Mouse (Mus musculus) lung, embryonic 14.5 days (tissue): Measurements from ENCODE around the gene Poln. TPM values are rescaled to one million over a fixed set of nuclear protein-coding genes. Genes with fewer than 3 reads are reported as not detected.

Source experiments
- ATAC-seq: fragments of 200-750 bp; cut with Nextera tagmentation; 2 replicates; pipeline ENCODE4 v1.8.0; 2017; ENCODE audit warnings: mild to moderate bottlenecking, moderate TSS enrichment, moderate library complexity; ENCODE audit not compliant: insufficient read depth
- DNase-seq: peaks from one replicate; pipeline ENCODE4 v3.0.0-alpha.2; 2015
- H3K27ac ChIP-seq: fragments of 300-500 bp; sonication (generic); 2 replicates; pipeline ENCODE4 v1.5.1; 2014; ENCODE audit warnings: low read depth, mild to moderate bottlenecking, moderate library complexity
- H3K27me3 ChIP-seq: fragments of 300-500 bp; sonication (generic); 2 replicates; pipeline ENCODE4 v1.6.1; 2014; ENCODE audit warnings: low read length, control low read depth; ENCODE audit not compliant: insufficient read depth
- H3K36me3 ChIP-seq: fragments of 300-500 bp; sonication (generic); 2 replicates; pipeline ENCODE4 v1.6.1; 2014; ENCODE audit warnings: control low read depth; ENCODE audit not compliant: insufficient read depth
- H3K4me1 ChIP-seq: fragments of 300-500 bp; sonication (generic); 2 replicates; pipeline ENCODE4 v1.6.1; 2014; ENCODE audit warnings: antibody characterized with exemption, control low read depth; ENCODE audit not compliant: insufficient read depth
- H3K4me2 ChIP-seq: fragments of 300-500 bp; sonication (generic); 2 replicates; pipeline ENCODE4 v1.6.1; 2014; ENCODE audit warnings: mild to moderate bottlenecking
- H3K4me3 ChIP-seq: fragments of 300-500 bp; sonication (generic); 2 replicates; pipeline ENCODE4 v1.5.1; 2014; ENCODE audit warnings: low read depth, low read length
- H3K9ac ChIP-seq: fragments of 300-500 bp; sonication (generic); 2 replicates; pipeline ENCODE4 v1.6.1; 2014
- H3K9me3 ChIP-seq: fragments of 300-500 bp; sonication (generic); 2 replicates; pipeline ENCODE4 v1.6.1; 2016; ENCODE audit warnings: low read depth, low read length, control low read depth
- CTCF ChIP-seq: IDR thresholded peaks from 2 replicates; pipeline ENCODE4 v1.5.1; 2016; ENCODE audit warnings: antibody characterized with exemption, low read depth
- WGBS: fragments of 180-500 bp; shearing (Covaris S2); extraction: QIAGEN DNeasy Blood & Tissue Kit; methylation state at CpG from one replicate; pipeline ENCODE4 v1.1.7; 2014; 5-methylcytosine and 5-hydroxymethylcytosine counted together
- polyA plus RNA-seq: library from polyadenylated mRNA; unstranded; fragments of >200 nt; fragmentation: Nextera tagmentation; extraction: Ambion mirVana; gene quantifications from 2 replicates; pipeline ENCODE4 v1.2.1, GENCODE M21; 2014

Poln gene
- polyA plus RNA-seq, result 1.2 and 1.4 TPM in 2 replicates

DNA sequence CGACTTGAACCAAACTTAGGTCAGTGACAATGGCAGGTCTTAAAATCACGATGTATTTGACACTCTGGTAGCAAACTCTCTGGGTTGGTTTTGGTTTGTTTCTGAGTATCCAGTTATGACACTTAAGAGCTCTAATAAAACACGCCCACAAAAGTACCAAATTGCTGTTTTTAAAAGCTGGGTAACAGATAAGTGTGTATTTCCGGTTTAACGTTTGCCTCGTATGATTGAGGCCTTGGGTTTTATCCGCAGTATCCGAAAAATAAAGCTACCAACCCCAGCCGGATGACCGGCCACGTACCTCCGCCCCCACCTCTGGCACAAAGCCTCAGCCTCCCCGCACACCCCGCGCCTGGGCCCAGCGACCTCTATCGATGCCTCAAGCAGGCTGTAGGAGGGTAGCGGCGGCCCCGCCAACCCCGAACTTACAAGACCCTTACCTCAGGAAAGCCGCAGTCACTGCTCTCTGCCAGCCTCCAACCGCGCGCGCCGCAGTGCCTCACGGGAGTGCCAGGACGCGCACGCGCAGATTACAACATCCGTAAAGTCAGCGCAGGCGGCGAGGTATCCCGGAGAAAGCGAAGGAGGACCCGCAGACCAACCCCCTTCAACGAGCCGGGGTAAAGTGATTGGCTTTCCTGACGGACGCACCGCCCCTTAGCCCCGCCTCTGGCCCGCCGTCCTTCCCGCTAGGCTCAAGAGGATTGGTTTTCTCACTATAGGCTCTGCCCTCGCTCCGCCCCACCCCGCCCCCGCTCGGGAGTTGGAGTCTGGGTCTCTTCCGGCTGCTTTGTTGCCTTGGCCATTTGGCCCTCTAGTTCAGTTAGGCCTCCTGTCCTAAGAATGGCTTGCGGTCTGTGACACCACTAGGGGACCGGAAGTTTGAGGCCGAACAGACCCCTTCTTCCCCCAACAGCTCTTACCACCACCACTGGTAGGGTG is at the start of gene Poln, which contains the start of gene Haus3:
Gene Poln (minus strand): TSS at position 499 of the 942 bp plus-strand sequence.
Gene Haus3 (minus strand): TSS at position 578 of the 942 bp plus-strand sequence.
- Histone ChIP-seq H3K27ac (peak within 1 kb of the TSS; percentile 90), H3K9me3 (no peaks in the 10 kb centered on the region), H3K27me3 (no peaks in the 10 kb centered on the region), H3K9ac (peak within 1 kb of the TSS; percentile 94), H3K4me2 (peak within 1 kb of the TSS; percentile 73), H3K4me1 (peaks cover 12% of the 10 kb centered on the region; the same call in 1 of the 2 replicates), H3K4me3 (peak within 1 kb of the TSS; percentile 81), H3K36me3 (peaks cover 23% of the 10 kb centered on the region)
- peak; percentile 99 for ATAC-seq
- peak; percentile 50 for TF ChIP-seq CTCF
- peak; percentile 99 for DNase-seq
- under 1% methylated on average over 56 of the region's 57 CpGs for WGBS

DNA sequence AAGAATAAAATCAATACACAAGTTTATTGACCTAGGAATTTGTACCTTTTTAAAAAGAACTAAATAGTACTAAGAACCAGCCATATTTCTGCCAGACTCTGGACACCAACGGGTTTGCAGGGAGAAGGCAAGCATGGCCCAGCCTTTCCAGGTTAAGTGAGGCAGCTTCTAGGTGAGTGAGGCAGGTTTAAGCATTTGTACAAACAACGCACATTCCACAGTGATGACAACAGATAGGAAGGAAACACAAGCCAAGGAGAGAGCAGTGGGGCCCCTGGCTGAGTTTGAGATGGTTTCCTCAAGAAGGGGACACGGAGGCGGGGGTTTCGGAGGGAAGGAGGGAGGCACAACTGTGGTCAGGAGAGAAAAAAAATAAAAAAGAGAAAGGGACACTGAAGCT is 49.4 kb upstream of the Poln start:
- H3K9ac ChIP-seq, result no peak overlapping the region
- H3K36me3 ChIP-seq, result no peaks in the 10 kb centered on the region
- H3K4me2 ChIP-seq, result peak overlapping the region; percentile 12; the same call in 1 of the 2 replicates
- ATAC-seq (no peak), DNase-seq (peak; percentile 47)
- 47% methylated on average over 5 of the region's 5 CpGs for WGBS
- H3K4me3 ChIP-seq, result no peak overlapping the region
- H3K27ac ChIP-seq, result 0 out of 2 replicates have a peak overlapping the region, but pooled peaks have one; percentile 46
- no peaks in the 10 kb centered on the region for H3K9me3 ChIP-seq
- H3K4me1 ChIP-seq, result 0 out of 2 replicates have a peak, but pooled peaks cover 4% of the 10 kb centered on the region
- no peaks in the 10 kb centered on the region for H3K27me3 ChIP-seq
- no peak for TF ChIP-seq CTCF

DNA sequence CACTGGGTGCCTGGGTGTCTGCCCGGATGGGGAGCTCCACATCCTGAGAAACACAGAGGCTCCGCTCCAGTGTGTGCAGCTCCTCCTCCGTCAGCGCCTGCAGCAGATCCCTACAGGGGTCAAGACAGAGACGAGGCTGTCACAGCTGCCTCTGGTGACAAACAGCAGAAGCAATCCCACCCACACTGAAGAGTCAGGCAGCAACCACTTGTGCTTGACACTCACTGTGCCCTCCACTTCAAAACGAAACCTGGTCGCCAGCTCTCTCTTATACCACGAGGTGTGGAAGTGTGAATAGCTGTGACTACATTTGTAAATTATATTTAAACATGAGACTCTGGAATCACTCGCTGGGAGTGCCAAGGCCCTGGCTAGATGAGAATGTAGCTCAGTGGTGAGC is 48.5 kb upstream of the Poln start:
- H3K9ac ChIP-seq, result no peak overlapping the region
- no peak for TF ChIP-seq CTCF
- H3K27ac ChIP-seq, result no peak overlapping the region
- H3K27me3 ChIP-seq, result no peaks in the 10 kb centered on the region
- H3K36me3 ChIP-seq, result no peaks in the 10 kb centered on the region
- 0 out of 2 replicates have a peak, but pooled peaks cover 4% of the 10 kb centered on the region for H3K4me1 ChIP-seq
- no peak overlapping the region for H3K4me3 ChIP-seq
- no peak overlapping the region for H3K4me2 ChIP-seq
- peak; percentile 8 for DNase-seq
- WGBS, result 29% methylated on average over 9 of the region's 9 CpGs
- ATAC-seq, result no peak; the same call in 1 of the 2 replicates
- no peaks in the 10 kb centered on the region for H3K9me3 ChIP-seq

DNA sequence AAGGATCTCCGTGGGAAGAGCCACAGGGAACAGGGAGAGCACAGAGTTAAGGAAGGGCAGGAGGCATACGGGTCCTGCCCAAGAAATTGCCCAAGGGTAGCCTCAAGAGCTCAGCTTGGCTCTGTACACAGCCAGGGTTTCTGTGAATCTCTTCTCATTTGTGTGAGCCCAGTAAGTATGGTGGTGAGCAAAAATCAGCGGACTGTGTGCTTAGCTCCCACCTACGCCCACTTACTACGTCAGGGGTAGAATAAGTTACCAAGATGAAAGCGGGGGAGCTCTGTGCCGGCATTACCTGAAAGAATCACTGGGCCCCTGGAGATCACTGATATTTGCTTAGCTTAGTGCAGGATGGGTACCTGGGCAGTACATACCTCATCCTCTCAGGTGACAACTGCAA is 46.8 kb upstream of the Poln start:
- ATAC-seq (no peak), DNase-seq (no peak)
- TF ChIP-seq CTCF, result no peak
- H3K27ac ChIP-seq, result no peak overlapping the region
- H3K9ac ChIP-seq, result no peak overlapping the region
- WGBS, result 66% methylated on average over 7 of the region's 7 CpGs
- H3K4me3 ChIP-seq, result no peak overlapping the region
- no peak overlapping the region for H3K4me2 ChIP-seq
- no peaks in the 10 kb centered on the region for H3K36me3 ChIP-seq
- H3K27me3 ChIP-seq, result no peaks in the 10 kb centered on the region
- H3K9me3 ChIP-seq, result no peaks in the 10 kb centered on the region
- H3K4me1 ChIP-seq, result 0 out of 2 replicates have a peak, but pooled peaks cover 4% of the 10 kb centered on the region

DNA sequence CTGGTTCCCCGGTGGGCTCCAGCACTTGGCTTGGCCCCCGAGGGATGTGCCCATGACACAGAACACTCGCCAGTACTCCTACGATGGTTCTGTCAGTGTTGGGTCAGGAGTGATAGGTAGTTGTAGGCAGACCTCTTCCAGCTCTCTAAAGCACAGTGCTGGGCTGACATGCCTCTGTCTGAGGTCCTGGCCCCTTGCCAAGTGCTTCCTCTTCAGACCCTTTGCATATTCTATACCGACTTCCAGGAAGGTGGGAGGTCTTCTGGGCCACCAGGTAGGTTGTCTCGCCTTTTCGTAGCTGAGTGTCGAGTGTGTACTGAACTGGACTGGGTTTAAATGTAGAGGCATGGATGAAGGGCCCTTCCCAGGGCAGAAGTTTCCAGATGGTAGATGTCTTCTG is 44.4 kb upstream of the Poln start:
- 52% methylated on average over 8 of the region's 8 CpGs for WGBS
- TF ChIP-seq CTCF, result no peak
- Histone ChIP-seq H3K27ac (no peak overlapping the region), H3K36me3 (no peaks in the 10 kb centered on the region), H3K9ac (no peak overlapping the region), H3K4me2 (no peak overlapping the region), H3K4me3 (no peak overlapping the region), H3K4me1 (no peaks in the 10 kb centered on the region), H3K9me3 (no peaks in the 10 kb centered on the region), H3K27me3 (no peaks in the 10 kb centered on the region)
- ATAC-seq, result no peak
- peak; percentile 54 for DNase-seq

DNA sequence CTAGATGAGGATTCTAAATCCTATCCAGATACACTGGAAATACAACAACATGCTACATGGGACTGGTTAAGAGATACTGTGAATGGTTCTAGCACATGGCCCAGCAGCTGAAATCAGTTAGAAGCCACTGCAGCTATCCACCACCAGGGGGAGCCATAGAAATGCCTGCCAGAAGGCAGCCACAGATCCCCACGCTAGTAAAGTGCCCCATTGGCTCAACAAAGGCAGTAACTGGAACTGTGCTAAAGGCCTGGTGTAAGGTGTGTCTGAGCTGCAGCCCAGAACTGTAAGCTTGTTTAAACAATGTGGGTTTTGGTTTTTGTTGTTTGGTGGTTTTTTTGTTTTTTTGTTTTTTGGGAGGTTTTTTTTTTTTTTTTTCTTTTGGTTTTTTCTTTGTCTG is 41.0 kb upstream of the Poln start:
- ATAC-seq, result peak; percentile 78
- Histone ChIP-seq H3K27me3 (no peaks in the 10 kb centered on the region), H3K36me3 (no peaks in the 10 kb centered on the region), H3K4me1 (0 out of 2 replicates have a peak, but pooled peaks cover 3% of the 10 kb centered on the region), H3K9me3 (no peaks in the 10 kb centered on the region), H3K4me3 (no peak overlapping the region), H3K27ac (no peak overlapping the region), H3K9ac (no peak overlapping the region), H3K4me2 (no peak overlapping the region)
- peak; percentile 97 for TF ChIP-seq CTCF
- DNase-seq, result peak; percentile 91
- WGBS, result 7% methylated on average over 1 of the region's 1 CpGs

DNA sequence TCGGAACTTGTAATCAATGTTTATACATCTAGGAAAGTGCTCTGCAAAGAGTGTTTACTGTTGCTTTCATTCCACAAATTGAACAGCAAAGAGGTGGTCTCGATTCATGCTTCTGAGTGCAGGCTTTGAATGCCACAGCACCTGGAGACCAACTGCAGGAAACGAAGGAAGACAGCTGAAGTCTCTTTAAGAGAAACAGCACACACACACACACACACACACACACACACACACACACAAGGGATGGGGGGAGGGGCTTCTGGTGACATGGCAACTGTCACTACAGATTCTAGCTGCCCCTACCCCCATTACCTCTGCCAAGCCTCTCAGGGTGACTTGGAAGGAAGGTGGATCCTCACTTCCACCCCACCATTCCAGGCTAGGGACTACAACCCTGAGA is 38.3 kb upstream of the Poln start:
- Histone ChIP-seq H3K36me3 (no peaks in the 10 kb centered on the region), H3K4me2 (no peak overlapping the region), H3K4me3 (no peak overlapping the region), H3K9me3 (no peaks in the 10 kb centered on the region), H3K9ac (no peak overlapping the region), H3K27me3 (no peaks in the 10 kb centered on the region), H3K27ac (no peak overlapping the region), H3K4me1 (0 out of 2 replicates have a peak, but pooled peaks cover 3% of the 10 kb centered on the region)
- DNase-seq (no peak), ATAC-seq (no peak)
- 25% methylated on average over 3 of the region's 3 CpGs for WGBS
- TF ChIP-seq CTCF, result no peak
